Mouse (Mus musculus) midbrain, embryonic 10.5 days (tissue): ENCODE measurements around the gene Hunk. TPM values are rescaled to one million over a fixed set of nuclear protein-coding genes. Genes with fewer than 3 reads are reported as not detected.

Experiments
- DNase-seq: peaks from one replicate; pipeline ENCODE4 v3.0.0-alpha.2; 2017; ENCODE audit warnings: low spot score
- H3K27ac ChIP-seq: fragments of 300-500 bp; sonication (generic); replicated peaks from 2 replicates; pipeline ENCODE4 v1.5.1; 2016; ENCODE audit warnings: mild to moderate bottlenecking
- H3K27me3 ChIP-seq: fragments of 300-500 bp; sonication (generic); 2 replicates; pipeline ENCODE4 v1.6.1; 2016; ENCODE audit warnings: low read depth, mild to moderate bottlenecking; ENCODE audit not compliant: poor library complexity, severe bottlenecking
- H3K36me3 ChIP-seq: fragments of 300-500 bp; sonication (generic); 2 replicates; pipeline ENCODE4 v1.6.1; 2016; ENCODE audit warnings: mild to moderate bottlenecking, moderate library complexity
- H3K4me1 ChIP-seq: fragments of 300-500 bp; sonication (generic); 2 replicates; pipeline ENCODE4 v1.6.1; 2016
- H3K4me3 ChIP-seq: fragments of 300-500 bp; sonication (generic); 2 replicates; pipeline ENCODE4 v1.5.1; 2016; ENCODE audit warnings: mild to moderate bottlenecking, moderate library complexity
- H3K9me3 ChIP-seq: fragments of 300-500 bp; sonication (generic); replicated peaks from 2 replicates; pipeline ENCODE4 v1.6.1; 2016; ENCODE audit warnings: mild to moderate bottlenecking
- WGBS: fragments of 180-500 bp; shearing (Covaris S2); methylation state at CpG from one replicate; pipeline ENCODE4 v1.1.7; 2016; 5-methylcytosine and 5-hydroxymethylcytosine counted together
- polyA plus RNA-seq: library from polyadenylated mRNA; unstranded; fragments of >200 nt; fragmentation: Nextera tagmentation; extraction: Ambion mirVana; gene quantifications from 2 replicates; pipeline ENCODE4 v1.2.1, GENCODE M21; 2016

The Hunk gene
- polyA plus RNA-seq, 1 experiment from 2014 or later: 11.8 TPM

DNA sequence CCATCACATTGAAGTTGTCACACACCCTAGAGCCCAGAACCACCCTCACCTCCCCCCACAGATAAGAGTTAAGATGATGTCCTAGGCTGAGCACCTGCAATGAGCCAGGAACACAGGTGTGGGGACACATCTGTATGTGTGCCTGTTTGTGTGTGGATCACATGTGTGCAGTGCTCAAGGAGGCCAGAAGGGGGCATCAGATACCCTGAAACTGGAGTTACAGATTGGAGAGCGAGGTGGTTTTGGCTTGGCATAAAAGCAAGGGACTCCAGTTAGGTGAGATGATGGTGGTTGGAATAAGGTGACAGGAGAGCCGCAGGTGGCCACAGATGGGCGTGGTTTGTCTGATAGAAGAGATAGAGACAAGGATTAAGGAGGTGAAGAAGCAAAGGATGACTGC is 4.2 kb upstream of the Hunk start:
- WGBS: 84% methylated on average over 3 of the region's 3 CpGs

DNA sequence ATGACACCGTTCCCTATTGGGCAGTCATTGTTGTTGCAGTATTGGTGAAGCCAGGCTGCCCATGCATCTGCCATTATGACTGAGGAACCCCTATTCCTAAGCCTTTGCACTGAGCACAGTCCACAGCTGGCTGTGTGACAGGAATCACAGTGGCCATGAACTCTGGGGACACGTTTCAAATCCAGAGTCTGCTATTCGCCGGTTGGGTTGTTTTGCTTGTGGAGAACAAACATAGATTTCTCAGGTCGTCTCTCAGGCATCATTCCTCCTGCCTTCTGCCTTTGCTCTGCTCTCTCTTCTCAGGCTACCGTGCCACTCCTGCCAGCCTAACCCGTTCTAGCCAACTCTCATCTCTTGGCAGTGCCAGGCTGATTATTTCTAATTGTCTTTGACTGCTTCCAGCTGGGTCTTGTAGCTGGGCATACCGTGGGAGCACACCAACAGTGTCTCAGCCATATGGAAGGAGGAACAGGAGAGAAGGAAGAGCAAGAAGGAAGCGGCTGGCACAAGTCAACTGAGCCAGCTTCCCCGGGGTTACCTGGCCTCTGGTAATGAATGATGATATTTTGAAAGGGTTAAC is 3.0 kb upstream of the Hunk start:
- Histone ChIP-seq H3K36me3 (no peaks in the 10 kb centered on the region), H3K27ac (no peak overlapping the region), H3K4me3 (no peak overlapping the region), H3K4me1 (peaks cover 30% of the 10 kb centered on the region), H3K27me3 (peaks cover 44% of the 10 kb centered on the region), H3K9me3 (no peaks in the 10 kb centered on the region; the same call in 1 of the 2 replicates)
- DNase-seq: no peak
- WGBS: 86% methylated on average over 10 of the region's 10 CpGs

More for the DNA sequence above, 4.2 kb upstream of the Hunk start:
- peaks cover 44% of the 10 kb centered on the region for H3K27me3 ChIP-seq
- H3K9me3 ChIP-seq: no peaks in the 10 kb centered on the region; the same call in 1 of the 2 replicates
- no peak overlapping the region for H3K27ac ChIP-seq
- no peaks in the 10 kb centered on the region for H3K36me3 ChIP-seq
- H3K4me3 ChIP-seq: no peak overlapping the region
- peaks cover 19% of the 10 kb centered on the region for H3K4me1 ChIP-seq
- no peak for DNase-seq

- no peak overlapping the region for H3K27ac ChIP-seq
- DNase-seq: no peak
- no peaks in the 10 kb centered on the region; the same call in 1 of the 2 replicates for H3K9me3 ChIP-seq
- H3K4me1 ChIP-seq: peaks cover 43% of the 10 kb centered on the region
- peaks cover 44% of the 10 kb centered on the region for H3K27me3 ChIP-seq
- H3K4me3 ChIP-seq: no peak overlapping the region
- WGBS: 88% methylated on average over 3 of the region's 3 CpGs
- peaks cover under 1% of the 10 kb centered on the region; the same call in 1 of the 2 replicates for H3K36me3 ChIP-seq
Measured at GRCm38 (mm10) chr16:90384058-90384457, 1.8 kb upstream of the Hunk start.

- peaks cover 44% of the 10 kb centered on the region for H3K27me3 ChIP-seq
- H3K4me3 ChIP-seq: peak overlapping the region; percentile 95
- H3K4me1 ChIP-seq: peaks cover 50% of the 10 kb centered on the region
- H3K27ac ChIP-seq: peak overlapping the region; percentile 99
- H3K36me3 ChIP-seq: peaks cover 9% of the 10 kb centered on the region
- 6% methylated on average over 12 of the region's 12 CpGs for WGBS
- no peak for DNase-seq
- H3K9me3 ChIP-seq: no peaks in the 10 kb centered on the region; the same call in 1 of the 2 replicates
Measured at GRCm38 (mm10) chr16:90384846-90385245, 967 bp upstream of the Hunk start.

- Histone ChIP-seq H3K9me3 (peaks cover 3% of the 10 kb centered on the region; the same call in 1 of the 2 replicates), H3K4me3 (peak overlapping the region; percentile 95), H3K4me1 (peaks cover 50% of the 10 kb centered on the region), H3K27ac (peak overlapping the region; percentile 99), H3K36me3 (peaks cover 13% of the 10 kb centered on the region), H3K27me3 (peaks cover 44% of the 10 kb centered on the region)
- under 1% methylated on average over 16 of the region's 16 CpGs for WGBS
- no peak for DNase-seq
Measured at GRCm38 (mm10) chr16:90385326-90385687, 506 bp upstream of the Hunk start.

DNA sequence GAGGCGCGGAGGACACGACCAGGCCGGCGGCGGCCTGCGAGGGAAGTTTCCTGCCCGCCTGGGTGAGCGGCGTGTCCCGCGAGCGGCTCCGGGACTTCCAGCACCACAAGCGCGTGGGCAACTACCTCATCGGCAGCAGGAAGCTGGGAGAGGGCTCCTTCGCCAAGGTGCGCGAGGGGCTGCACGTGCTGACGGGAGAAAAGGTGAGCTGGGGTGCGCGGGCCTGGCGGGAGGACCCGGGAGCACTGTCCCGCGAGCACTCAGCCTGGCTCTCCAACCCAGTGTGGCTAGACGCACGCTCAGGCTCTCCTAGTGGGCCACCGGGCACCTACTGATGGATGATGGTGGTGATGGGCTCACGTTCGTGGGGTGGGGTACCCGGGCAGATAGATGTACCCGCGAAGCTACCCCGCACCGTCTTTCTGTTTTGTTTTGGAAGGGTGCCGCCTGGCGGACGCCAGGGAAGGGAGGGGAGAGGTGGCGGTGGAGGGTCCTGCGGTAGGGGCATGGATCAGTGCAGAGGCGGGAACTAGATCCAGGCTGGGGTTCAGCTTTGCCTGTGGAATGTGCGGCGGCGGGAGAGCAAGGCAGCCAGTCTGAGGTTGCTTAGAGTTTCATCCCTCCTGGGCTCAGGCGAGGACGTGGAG is 824 bp downstream of the Hunk start:
- peak overlapping the region; percentile 99 for H3K27ac ChIP-seq
- 0% methylated on average over 49 of the region's 49 CpGs for WGBS

GRCm38 (mm10) chr16:90387161-90387671 is 1.4 kb downstream of the Hunk start:
- Histone ChIP-seq H3K36me3 (peaks cover 33% of the 10 kb centered on the region), H3K4me3 (peak overlapping the region; percentile 95), H3K27me3 (peaks cover 30% of the 10 kb centered on the region), H3K9me3 (peaks cover 18% of the 10 kb centered on the region; the same call in 1 of the 2 replicates), H3K27ac (peak overlapping the region; percentile 99), H3K4me1 (peaks cover 50% of the 10 kb centered on the region)
- under 1% methylated on average over 12 of the region's 12 CpGs for WGBS
- DNase-seq: peak; percentile 53

More for the DNA sequence above, 824 bp downstream of the Hunk start:
- H3K36me3 ChIP-seq: peaks cover 27% of the 10 kb centered on the region
- H3K4me3 ChIP-seq: peak overlapping the region; percentile 95
- peaks cover 50% of the 10 kb centered on the region for H3K4me1 ChIP-seq
- H3K9me3 ChIP-seq: peaks cover 16% of the 10 kb centered on the region; the same call in 1 of the 2 replicates
- H3K27me3 ChIP-seq: peaks cover 32% of the 10 kb centered on the region
- peak; percentile 85 for DNase-seq

DNA sequence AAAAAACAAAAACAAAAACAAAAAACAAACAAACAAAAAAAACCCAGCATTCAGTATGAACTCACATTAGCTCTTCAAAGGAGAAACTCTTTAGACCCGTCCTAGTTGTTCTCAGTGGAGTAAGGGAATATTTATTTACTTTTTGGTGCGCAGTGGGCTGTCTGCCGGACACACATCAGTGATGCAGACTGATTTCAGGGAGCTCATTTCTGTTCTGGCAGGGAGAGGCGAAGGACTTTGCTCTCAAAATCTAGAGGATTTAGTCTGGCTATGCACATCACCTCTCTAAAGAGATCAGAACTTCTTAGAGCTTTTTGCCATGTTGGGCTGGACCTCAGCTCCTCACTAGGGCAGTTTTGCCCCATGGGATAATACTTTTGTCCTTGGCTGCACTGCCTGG is 2.1 kb downstream of the Hunk start:
- H3K9me3 ChIP-seq: peaks cover 18% of the 10 kb centered on the region; the same call in 1 of the 2 replicates
- H3K27ac ChIP-seq: 0 out of 2 replicates have a peak overlapping the region, but pooled peaks have one; percentile 14
- DNase-seq: no peak
- H3K4me1 ChIP-seq: peaks cover 50% of the 10 kb centered on the region
- H3K27me3 ChIP-seq: peaks cover 24% of the 10 kb centered on the region
- 45% methylated on average over 4 of the region's 4 CpGs for WGBS
- peak overlapping the region; percentile 95 for H3K4me3 ChIP-seq
- peaks cover 40% of the 10 kb centered on the region for H3K36me3 ChIP-seq

- DNase-seq: no peak
- Histone ChIP-seq H3K27ac (0 out of 2 replicates have a peak overlapping the region, but pooled peaks have one; percentile 23), H3K9me3 (peaks cover 18% of the 10 kb centered on the region; the same call in 1 of the 2 replicates), H3K36me3 (peaks cover 53% of the 10 kb centered on the region), H3K4me1 (peaks cover 52% of the 10 kb centered on the region), H3K4me3 (peak overlapping the region; percentile 95), H3K27me3 (peaks cover 12% of the 10 kb centered on the region)
- WGBS: 87% methylated on average over 15 of the region's 15 CpGs
Measured at GRCm38 (mm10) chr16:90389103-90389750, 3.4 kb downstream of the Hunk start.

DNA sequence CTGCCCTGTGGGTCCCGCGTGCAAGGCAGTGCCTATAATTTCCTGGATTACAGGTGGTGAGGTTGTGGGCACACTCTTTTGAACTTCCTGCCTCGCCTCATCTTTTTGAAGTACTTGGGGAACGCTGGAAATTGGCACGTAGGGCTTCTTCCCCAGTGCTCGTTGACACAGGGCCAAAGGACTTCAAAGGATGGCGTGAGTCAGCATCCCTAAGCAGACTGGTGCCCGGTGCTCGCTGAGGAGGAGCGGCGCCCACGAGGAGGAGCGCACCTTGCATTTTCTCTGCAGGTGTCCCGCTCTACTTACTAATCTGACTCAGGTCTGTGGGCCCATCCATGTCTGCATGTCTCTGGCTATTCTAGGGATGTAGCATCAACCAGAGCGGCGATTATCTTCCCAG is 4.9 kb downstream of the Hunk start:
- DNase-seq: no peak
- Histone ChIP-seq H3K9me3 (peaks cover 18% of the 10 kb centered on the region; the same call in 1 of the 2 replicates), H3K4me1 (peaks cover 53% of the 10 kb centered on the region), H3K27ac (no peak overlapping the region), H3K4me3 (no peak overlapping the region), H3K27me3 (no peaks in the 10 kb centered on the region), H3K36me3 (peaks cover 68% of the 10 kb centered on the region)
- 93% methylated on average over 16 of the region's 16 CpGs for WGBS

- Histone ChIP-seq H3K4me3 (no peak overlapping the region), H3K36me3 (peaks cover 74% of the 10 kb centered on the region), H3K9me3 (peaks cover 18% of the 10 kb centered on the region; the same call in 1 of the 2 replicates), H3K27me3 (no peaks in the 10 kb centered on the region), H3K27ac (no peak overlapping the region), H3K4me1 (peaks cover 18% of the 10 kb centered on the region)
- 71% methylated on average over 4 of the region's 4 CpGs for WGBS
- DNase-seq: no peak
Measured at GRCm38 (mm10) chr16:90394761-90395160, 8.9 kb downstream of the Hunk start.

DNA sequence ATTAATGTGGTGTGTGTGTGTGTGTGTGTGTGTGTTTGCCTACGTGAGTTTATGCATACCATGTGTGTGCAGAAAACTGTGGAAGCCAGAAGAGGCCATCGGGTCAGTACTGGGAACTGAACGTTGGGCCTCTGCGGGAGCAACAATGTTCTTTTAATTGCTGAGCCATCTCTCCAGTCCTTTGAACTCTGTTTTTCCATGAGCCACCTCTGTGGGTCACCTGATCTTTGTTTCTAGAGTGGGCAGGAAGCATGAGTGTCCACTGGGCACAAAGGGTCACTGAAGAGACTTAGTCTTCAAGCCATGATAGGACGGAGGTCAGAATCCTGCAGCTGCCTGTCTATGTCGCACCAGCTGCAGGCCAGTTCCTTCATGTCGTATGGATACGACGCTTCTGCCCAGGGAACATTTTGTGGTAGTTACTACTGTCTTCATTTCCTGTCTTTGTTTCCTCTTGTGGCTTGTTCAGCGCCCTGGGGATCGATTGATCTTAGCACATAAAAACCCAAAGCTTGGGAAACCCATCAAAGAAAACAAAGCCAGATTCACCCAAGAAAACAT is 10.3 kb downstream of the Hunk start:
- H3K36me3 ChIP-seq: peaks cover 61% of the 10 kb centered on the region
- H3K27ac ChIP-seq: no peak overlapping the region
- 83% methylated on average over 11 of the region's 11 CpGs for WGBS

More for the DNA sequence above, 10.3 kb downstream of the Hunk start:
- H3K4me3 ChIP-seq: no peak overlapping the region
- H3K9me3 ChIP-seq: peaks cover 8% of the 10 kb centered on the region; the same call in 1 of the 2 replicates
- no peak for DNase-seq
- peaks cover 29% of the 10 kb centered on the region for H3K4me1 ChIP-seq
- H3K27me3 ChIP-seq: no peaks in the 10 kb centered on the region
